Mouse (Mus musculus) erythroblast, embryonic 14.5 days (primary cell): Measurements from ENCODE around the gene Itm2b.

Experiments used
- GATA1 ChIP-seq: IDR thresholded peaks from 2 replicates; pipeline ENCODE4 v1.6.1; 2012; ENCODE audit warnings: low read length, inconsistent platforms, mixed read lengths
- TAL1 ChIP-seq: IDR thresholded peaks from 3 replicates; pipeline ENCODE4 v1.6.1; 2012; ENCODE audit warnings: low read length, inconsistent platforms, mixed read lengths

GRCm38 (mm10) chr14:73420138-73420745, 35.2 kb upstream of the Itm2b start:
- TF ChIP-seq TAL1 (no peak), GATA1 (no peak)
